Mouse (Mus musculus): ENCODE data around the gene Rem2.

Gene Rem2

DNA sequence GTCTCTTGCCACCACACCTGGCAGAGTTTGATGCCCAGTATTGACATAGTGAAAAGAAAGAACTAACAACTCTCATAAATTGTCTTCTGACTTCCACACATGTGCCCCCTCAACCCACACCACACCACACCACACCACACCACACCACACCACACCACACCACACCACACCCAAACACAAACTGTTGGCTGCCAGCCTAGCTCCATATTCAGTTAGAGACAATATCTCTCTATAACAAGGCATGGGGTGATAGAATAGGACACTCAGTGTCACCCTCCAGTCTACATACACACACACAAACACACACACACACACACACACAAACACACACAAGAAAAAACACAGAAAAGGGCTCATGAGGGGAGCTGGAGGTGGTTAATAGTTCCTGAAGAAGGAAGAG is 12.4 kb downstream of the Rem2 start:
- no peak for DNase-seq (ENCODE audit: extremely low read depth, insufficient read length, low spot score)

DNA sequence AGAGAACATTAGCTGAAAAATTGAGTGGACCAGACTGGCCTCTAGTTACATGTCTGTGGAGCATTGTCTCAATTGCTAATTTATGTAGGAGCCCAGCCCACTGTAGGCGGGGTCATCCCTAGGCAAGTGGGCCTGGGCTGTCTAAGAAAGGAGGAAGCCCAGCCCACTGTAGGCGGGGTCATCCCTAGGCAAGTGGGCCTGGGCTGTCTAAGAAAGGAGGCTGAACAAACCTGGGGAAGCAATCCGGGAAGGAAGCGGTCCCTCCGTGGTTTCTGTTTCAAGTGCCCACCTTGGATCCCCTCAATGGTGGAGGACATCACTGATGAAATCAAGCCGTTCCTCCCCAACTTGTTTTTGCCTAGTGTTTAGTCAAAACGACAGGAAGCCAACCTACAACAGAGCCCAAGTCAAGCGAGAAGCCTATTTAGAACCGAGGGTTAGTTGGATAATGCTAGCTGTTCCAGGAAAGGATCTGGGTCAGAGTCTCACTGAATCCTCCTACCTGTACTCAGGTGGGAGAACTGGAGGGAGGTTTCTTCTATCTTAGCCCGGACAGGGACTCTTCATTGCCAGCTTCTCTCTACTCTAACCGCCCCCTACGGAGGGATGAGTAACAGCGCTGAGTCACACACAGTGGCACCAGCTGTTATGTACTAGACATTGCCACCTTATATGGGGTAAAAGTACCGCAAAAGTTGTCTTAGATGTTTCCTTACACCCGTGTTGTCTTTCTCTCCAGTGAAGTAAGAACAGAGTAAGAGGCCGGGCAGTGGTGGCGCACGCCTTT is 16.6 kb downstream of the Rem2 start:
- DNase-seq (ENCODE audit: extremely low read depth, insufficient read length, low spot score) = peak; percentile 54

DNA sequence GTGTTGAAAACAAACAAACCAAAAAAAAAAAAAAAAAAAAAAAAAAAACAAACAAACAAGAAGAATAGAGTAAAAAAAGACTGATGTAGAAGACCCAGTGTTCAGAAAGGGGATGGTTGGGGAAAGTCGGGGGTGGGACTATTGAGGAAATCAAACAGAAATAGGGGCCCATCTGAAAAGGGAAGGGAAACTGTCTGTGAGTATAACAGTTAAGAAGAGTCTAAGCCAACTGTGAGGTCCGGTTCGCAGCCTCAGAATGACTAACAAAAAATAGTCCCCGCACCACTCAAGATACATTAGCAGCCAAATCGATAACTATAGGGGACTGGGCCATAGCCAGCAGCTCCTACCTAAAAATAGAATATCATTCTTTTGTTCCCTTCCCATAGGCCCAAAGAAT is 17.3 kb downstream of the Rem2 start:
- DNase-seq (ENCODE audit: extremely low read depth, insufficient read length, low spot score) = no peak

GRCm38 (mm10) chr14:54494234-54494633 is 18.3 kb downstream of the Rem2 start:
- DNase-seq (ENCODE audit: extremely low read depth, insufficient read length, low spot score) = peak; percentile 39

- DNase-seq (ENCODE audit: extremely low read depth, insufficient read length, low spot score) = no peak
These were observed 20.8 kb downstream of the Rem2 start for GRCm38 (mm10) chr14:54496706-54497105.

DNA sequence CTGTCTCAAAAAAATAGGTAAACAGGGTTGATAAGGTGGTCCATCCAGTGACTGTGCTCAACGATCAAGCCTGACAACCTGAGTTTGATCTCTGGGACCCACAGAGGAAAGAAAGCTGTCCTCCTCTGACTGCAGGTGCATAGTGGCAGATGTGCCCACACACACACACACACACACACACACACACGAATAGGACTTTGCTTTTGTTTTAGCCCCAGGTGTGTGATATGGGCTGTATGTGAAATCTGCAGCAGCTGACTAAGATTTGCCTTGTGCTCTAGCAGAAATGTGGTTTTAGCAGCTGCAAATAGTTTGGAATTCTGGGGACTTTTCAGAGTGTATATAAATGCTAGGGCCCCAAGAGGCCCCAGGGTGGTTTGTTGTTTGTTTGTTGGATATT is 23.4 kb downstream of the Rem2 start:
- DNase-seq (ENCODE audit: extremely low read depth, insufficient read length, low spot score) = no peak

GRCm38 (mm10) chr14:54501365-54501764 is 25.5 kb downstream of the Rem2 start:
- DNase-seq (ENCODE audit: extremely low read depth, insufficient read length, low spot score) = no peak

DNA sequence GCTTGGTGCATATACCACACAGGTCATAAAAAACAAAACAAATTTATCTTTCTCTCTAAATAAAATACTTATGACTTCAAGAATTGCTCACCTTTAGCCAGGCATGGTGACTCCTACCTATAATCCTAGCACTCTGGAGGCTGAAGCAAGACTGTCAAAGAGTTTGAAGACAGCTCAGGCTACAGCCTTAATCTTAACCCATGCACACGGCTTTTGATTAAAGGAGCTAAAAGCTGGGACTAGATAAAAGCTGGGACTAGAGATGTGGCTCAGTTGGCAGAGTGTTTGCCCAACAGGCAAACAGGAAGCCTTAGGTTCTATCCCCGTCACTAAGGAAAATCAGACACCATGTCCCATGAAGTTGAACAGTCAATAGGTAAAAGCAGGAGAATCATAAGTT is 27.2 kb downstream of the Rem2 start:
- no peak for DNase-seq (ENCODE audit: extremely low read depth, insufficient read length, low spot score)

- DNase-seq (ENCODE audit: extremely low read depth, insufficient read length, low spot score) = no peak
These were observed 33.9 kb downstream of the Rem2 start for GRCm38 (mm10) chr14:54509774-54510173.

- DNase-seq (ENCODE audit: extremely low read depth, insufficient read length, low spot score) = no peak
These were observed 40.9 kb downstream of the Rem2 start for GRCm38 (mm10) chr14:54516710-54517310.

GRCm38 (mm10) chr14:54523600-54523999 is 47.7 kb downstream of the Rem2 start:
- no peak for DNase-seq (ENCODE audit: extremely low read depth, insufficient read length, low spot score)

DNA sequence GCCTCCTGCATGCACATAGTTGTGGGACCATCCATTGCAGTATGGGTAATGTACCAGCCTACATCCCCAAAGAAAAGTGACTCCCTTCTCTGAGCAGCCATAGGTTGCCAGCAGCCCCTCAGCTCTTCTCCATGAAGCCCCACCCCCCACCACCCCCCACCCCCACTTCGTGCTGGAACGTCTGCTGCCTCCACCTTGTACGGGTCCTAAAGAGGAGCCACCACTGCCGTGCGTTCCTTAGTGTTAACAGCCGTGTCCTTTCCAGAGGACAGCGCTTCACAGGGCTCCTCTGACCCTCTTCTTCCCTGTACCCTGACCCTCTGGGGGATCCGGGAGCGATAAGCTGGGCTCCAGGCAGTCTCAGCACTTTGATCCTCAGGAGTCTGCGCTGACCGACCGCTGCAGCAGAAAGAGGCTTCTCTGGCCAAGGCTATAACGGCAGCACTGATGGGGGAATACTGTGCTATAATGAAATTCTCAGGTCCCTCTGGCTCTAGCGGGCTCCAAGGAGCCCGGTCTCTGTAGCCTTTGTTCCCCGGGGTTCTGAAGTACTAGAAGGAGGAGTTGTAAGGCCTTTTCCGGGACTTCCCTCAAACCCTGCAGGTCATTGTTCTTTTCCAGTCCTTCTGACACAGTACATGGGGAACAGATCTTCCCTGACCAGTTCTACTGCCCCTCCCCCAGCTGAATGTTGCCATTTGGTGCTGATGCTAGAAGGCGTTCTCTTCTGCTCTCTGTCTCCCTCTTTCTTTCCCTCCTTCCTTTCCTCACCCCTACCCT is 51.5 kb downstream of the Rem2 start:
- no peak for DNase-seq (ENCODE audit: extremely low read depth, insufficient read length, low spot score)

DNA sequence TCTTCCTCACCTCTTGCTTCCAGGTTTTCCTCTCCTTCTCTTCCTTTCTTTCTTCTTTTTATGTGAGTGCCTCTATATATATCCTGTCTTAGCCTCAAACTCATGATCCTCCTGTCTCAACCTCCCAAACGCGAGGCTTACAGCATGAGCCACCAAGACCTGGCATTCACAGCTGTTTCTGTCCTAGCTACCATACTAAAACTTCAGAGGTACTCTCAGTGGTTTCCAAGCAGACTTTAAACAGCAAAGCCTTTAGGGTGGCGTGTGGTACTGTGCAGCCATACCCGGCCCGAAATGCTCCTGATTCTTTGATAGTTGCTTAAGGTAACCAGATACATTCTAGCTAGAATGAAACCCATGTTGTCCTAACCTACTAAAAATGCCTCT is 52.1 kb downstream of the Rem2 start:
- no peak for DNase-seq (ENCODE audit: extremely low read depth, insufficient read length, low spot score)

DNA sequence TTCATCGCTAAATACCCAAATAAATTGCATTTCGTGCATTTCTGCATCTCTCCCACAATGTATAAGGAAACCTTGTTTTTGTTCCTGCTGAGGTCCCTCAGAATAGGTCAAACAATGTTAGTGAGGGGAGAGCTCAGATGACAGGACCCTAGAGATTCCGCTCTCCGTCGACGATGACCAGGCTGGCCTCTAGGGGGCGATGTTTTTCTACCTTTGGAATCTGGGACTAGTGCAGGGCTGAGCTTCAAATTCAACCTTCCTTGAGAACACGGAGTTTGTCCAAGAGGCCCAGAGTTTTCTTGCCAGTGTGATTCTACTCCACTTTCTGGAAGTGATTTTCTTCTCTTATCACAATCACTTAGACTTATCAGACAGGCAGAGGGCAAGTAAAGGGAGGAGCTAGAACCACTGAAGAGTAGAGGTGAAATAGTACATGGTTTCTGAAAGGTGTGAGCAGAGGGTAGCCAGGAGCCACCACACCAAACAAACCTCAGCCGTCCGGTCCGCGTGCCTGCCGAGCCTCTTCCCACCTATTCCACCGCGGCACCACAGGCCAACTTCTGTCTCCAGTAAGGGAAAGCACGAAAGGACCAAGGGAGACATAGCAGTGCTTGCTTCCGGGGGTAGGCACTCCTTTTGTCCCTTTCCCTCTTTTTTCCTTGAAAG is 52.7 kb downstream of the Rem2 start:
- peak; percentile 31 for DNase-seq (ENCODE audit: extremely low read depth, insufficient read length, low spot score)
